Mouse (Mus musculus) liver, embryonic 13.5 days (tissue): Measurements from ENCODE around the gene Ppard. TPM values are rescaled to one million over a fixed set of nuclear protein-coding genes. Genes with fewer than 3 reads are reported as not detected.

Experiments used
- ATAC-seq: fragments of 200-750 bp; cut with Nextera tagmentation; 2 replicates; pipeline ENCODE4 v1.8.0; 2017; ENCODE audit warnings: low read depth, mild to moderate bottlenecking, moderate number of reproducible peaks, moderate library complexity
- DNase-seq: peaks from one replicate; pipeline ENCODE4 v3.0.0; 2022
- H3K27ac ChIP-seq: fragments of 300-500 bp; sonication (generic); 2 replicates; pipeline ENCODE4 v1.5.1; 2015; ENCODE audit warnings: moderate library complexity, mild to moderate bottlenecking, inconsistent platforms
- H3K27me3 ChIP-seq: fragments of 300-500 bp; sonication (generic); 2 replicates; pipeline ENCODE4 v1.6.1; 2015; ENCODE audit warnings: mild to moderate bottlenecking, inconsistent platforms
- H3K36me3 ChIP-seq: fragments of 300-500 bp; sonication (generic); 2 replicates; pipeline ENCODE4 v1.6.1; 2015; ENCODE audit warnings: mild to moderate bottlenecking, inconsistent platforms
- H3K4me1 ChIP-seq: fragments of 300-500 bp; sonication (generic); replicated peaks from 2 replicates; pipeline ENCODE4 v1.6.1; 2015; ENCODE audit warnings: inconsistent platforms
- H3K4me2 ChIP-seq: fragments of 300-500 bp; sonication (generic); 2 replicates; pipeline ENCODE4 v1.6.1; 2015; ENCODE audit warnings: inconsistent platforms, mild to moderate bottlenecking, moderate library complexity
- H3K4me3 ChIP-seq: fragments of 300-500 bp; sonication (generic); replicated peaks from 2 replicates; pipeline ENCODE4 v1.5.1; 2015; ENCODE audit warnings: mild to moderate bottlenecking, inconsistent platforms
- H3K9ac ChIP-seq: fragments of 300-500 bp; sonication (generic); 2 replicates; pipeline ENCODE4 v1.6.1; 2015; ENCODE audit warnings: mild to moderate bottlenecking, inconsistent platforms
- H3K9me3 ChIP-seq: fragments of 300-500 bp; sonication (generic); replicated peaks from 2 replicates; pipeline ENCODE4 v1.6.1; 2016; ENCODE audit warnings: inconsistent platforms
- WGBS: fragments of 180-500 bp; shearing (Covaris S2); methylation state at CpG from one replicate; pipeline ENCODE4 v1.1.7; 2015; ENCODE audit not compliant: insufficient replicate concordance; 5-methylcytosine and 5-hydroxymethylcytosine counted together
- polyA plus RNA-seq: library from polyadenylated mRNA; unstranded; fragments of >200 nt; fragmentation: Nextera tagmentation; extraction: Ambion mirVana; gene quantifications from 2 replicates; pipeline ENCODE4 v1.2.1, GENCODE M21; 2015

Ppard gene
- polyA plus RNA-seq, 1 experiment from 2014 or later: 1.4 TPM

- no peaks in the 10 kb centered on the region for H3K9me3 ChIP-seq
- no peak for DNase-seq
- peak overlapping the region; percentile 5; the same call in 1 of the 2 replicates for H3K27ac ChIP-seq
- no peak overlapping the region for H3K9ac ChIP-seq
- H3K36me3 ChIP-seq: peaks cover 6% of the 10 kb centered on the region; the same call in 1 of the 2 replicates
- WGBS: 58% methylated on average over 3 of the region's 3 CpGs
- H3K4me1 ChIP-seq: peaks cover 68% of the 10 kb centered on the region
- peaks cover 63% of the 10 kb centered on the region for H3K27me3 ChIP-seq
- no peak for ATAC-seq
- no peak overlapping the region for H3K4me3 ChIP-seq
- no peak overlapping the region for H3K4me2 ChIP-seq
These were observed 112.2 kb downstream of the Ppard start for GRCm38 (mm10) chr17:28344670-28345069.

DNA sequence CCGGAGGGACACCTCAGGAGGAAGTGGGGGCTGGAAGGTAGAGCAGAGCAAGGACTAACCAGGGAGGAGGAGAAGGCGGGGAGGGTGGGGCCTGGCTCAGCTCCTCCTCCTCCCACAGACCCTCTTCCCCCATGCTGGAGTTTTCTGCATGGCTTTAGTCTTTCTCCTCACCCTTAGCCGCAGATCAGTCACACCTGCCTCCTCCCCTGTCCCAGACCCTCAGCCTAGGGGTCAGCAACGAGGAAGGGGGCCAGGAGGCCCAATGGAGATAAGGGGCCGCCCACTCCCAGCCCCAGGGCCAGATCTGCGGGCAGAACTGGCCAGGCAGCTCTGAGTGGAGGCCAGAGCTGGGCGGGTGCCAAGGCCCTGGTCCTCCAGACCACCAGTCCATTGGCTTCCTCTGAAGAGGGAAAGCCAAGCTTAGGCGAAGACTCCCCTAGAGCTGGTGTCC is 112.8 kb downstream of the Ppard start:
- ATAC-seq (no peak), DNase-seq (no peak)
- H3K27me3 ChIP-seq: peaks cover 69% of the 10 kb centered on the region
- 16% methylated on average over 8 of the region's 8 CpGs for WGBS
- H3K4me3 ChIP-seq: no peak overlapping the region
- 0 out of 2 replicates have a peak overlapping the region, but pooled peaks have one; percentile 0 for H3K4me2 ChIP-seq
- H3K4me1 ChIP-seq: peaks cover 73% of the 10 kb centered on the region
- H3K36me3 ChIP-seq: no peaks in the 10 kb centered on the region
- H3K27ac ChIP-seq: no peak overlapping the region
- no peaks in the 10 kb centered on the region for H3K9me3 ChIP-seq
- no peak overlapping the region for H3K9ac ChIP-seq

- H3K9ac ChIP-seq: no peak overlapping the region
These were observed 113.4 kb downstream of the Ppard start for GRCm38 (mm10) chr17:28345882-28346281.

GRCm38 (mm10) chr17:28347327-28347726 is 114.8 kb downstream of the Ppard start:
- 66% methylated on average over 10 of the region's 10 CpGs for WGBS
- Histone ChIP-seq H3K4me3 (no peak overlapping the region), H3K27ac (no peak overlapping the region), H3K9ac (no peak overlapping the region), H3K9me3 (no peaks in the 10 kb centered on the region), H3K4me1 (peaks cover 77% of the 10 kb centered on the region), H3K36me3 (no peaks in the 10 kb centered on the region), H3K4me2 (no peak overlapping the region), H3K27me3 (peaks cover 84% of the 10 kb centered on the region)
- no peak for DNase-seq
- no peak for ATAC-seq

More at GRCm38 (mm10) chr17:28345882-28346281, 113.4 kb downstream of the Ppard start:
- Histone ChIP-seq H3K9me3 (no peaks in the 10 kb centered on the region), H3K4me2 (0 out of 2 replicates have a peak overlapping the region, but pooled peaks have one; percentile 0), H3K4me3 (no peak overlapping the region), H3K27me3 (peaks cover 73% of the 10 kb centered on the region), H3K27ac (no peak overlapping the region), H3K4me1 (peaks cover 73% of the 10 kb centered on the region), H3K36me3 (no peaks in the 10 kb centered on the region)
- ATAC-seq (no peak), DNase-seq (no peak)
- WGBS: 15% methylated on average over 10 of the region's 10 CpGs

- Histone ChIP-seq H3K9ac (peak overlapping the region; percentile 76; the same call in 1 of the 2 replicates), H3K27ac (no peak overlapping the region), H3K4me1 (peaks cover 84% of the 10 kb centered on the region), H3K27me3 (peaks cover 85% of the 10 kb centered on the region), H3K36me3 (no peaks in the 10 kb centered on the region), H3K4me2 (peak overlapping the region; percentile 85), H3K9me3 (no peaks in the 10 kb centered on the region), H3K4me3 (no peak overlapping the region)
- DNase-seq (no peak), ATAC-seq (no peak)
- whole genome bisulfite sequencing: 35% methylated on average over 6 of the region's 6 CpGs
These were observed 115.7 kb downstream of the Ppard start for GRCm38 (mm10) chr17:28348211-28348610.

- Histone ChIP-seq H3K9ac (peak overlapping the region; percentile 76), H3K4me3 (peak overlapping the region; percentile 72), H3K27me3 (peaks cover 86% of the 10 kb centered on the region), H3K4me2 (peak overlapping the region; percentile 85), H3K9me3 (no peaks in the 10 kb centered on the region), H3K4me1 (peaks cover 85% of the 10 kb centered on the region), H3K27ac (peak overlapping the region; percentile 79), H3K36me3 (no peaks in the 10 kb centered on the region)
- ATAC-seq (no peak), DNase-seq (no peak)
- WGBS: 25% methylated on average over 13 of the region's 13 CpGs
These were observed 116.9 kb downstream of the Ppard start for GRCm38 (mm10) chr17:28349264-28349880.

DNA sequence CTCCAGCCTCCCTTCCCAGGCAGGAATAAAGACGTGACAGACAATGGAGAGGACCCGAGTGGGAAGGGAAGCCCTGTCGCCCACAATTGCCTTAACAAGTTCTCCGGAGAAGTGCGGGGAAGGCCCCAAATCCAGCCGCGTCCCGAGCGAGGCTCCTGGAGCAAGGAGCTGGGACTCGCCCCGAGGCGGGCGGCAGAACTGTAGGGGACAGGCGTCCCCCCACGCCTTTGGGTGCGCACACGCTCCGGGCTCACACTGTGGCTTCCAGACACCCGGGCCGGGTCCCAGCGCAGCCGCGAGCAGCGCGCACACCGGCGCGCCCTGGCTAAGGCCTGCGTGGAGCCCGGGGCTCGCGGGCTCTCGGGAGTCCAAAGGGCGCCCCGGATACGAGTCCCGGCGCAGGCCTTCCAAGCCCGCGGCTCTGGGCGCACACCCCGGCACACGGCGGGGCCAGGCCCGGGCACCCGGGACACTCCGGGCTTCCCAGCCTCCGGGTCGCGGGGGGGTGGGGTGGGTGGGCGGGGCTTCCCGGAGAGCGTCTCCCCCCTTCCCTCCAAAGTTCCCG is 117.5 kb downstream of the Ppard start:
- DNase-seq: peak; percentile 38
- H3K4me3 ChIP-seq: peak overlapping the region; percentile 72
- peak overlapping the region; percentile 79 for H3K27ac ChIP-seq
- peaks cover 79% of the 10 kb centered on the region for H3K4me1 ChIP-seq
- under 1% methylated on average over 53 of the region's 54 CpGs for WGBS
- peak overlapping the region; percentile 76 for H3K9ac ChIP-seq
- H3K4me2 ChIP-seq: peak overlapping the region; percentile 85
- H3K27me3 ChIP-seq: peaks cover 80% of the 10 kb centered on the region
- H3K9me3 ChIP-seq: no peaks in the 10 kb centered on the region
- peak; percentile 35 for ATAC-seq
- no peaks in the 10 kb centered on the region for H3K36me3 ChIP-seq

- peaks cover 72% of the 10 kb centered on the region for H3K4me1 ChIP-seq
- H3K27me3 ChIP-seq: peaks cover 72% of the 10 kb centered on the region
- H3K4me2 ChIP-seq: peak within 1 kb of the TSS; percentile 85
- peak; percentile 65 for DNase-seq
- H3K27ac ChIP-seq: peak within 1 kb of the TSS; percentile 79
- H3K4me3 ChIP-seq: peak within 1 kb of the TSS; percentile 72
- H3K9me3 ChIP-seq: no peaks in the 10 kb centered on the region
- ATAC-seq: peak; percentile 75
- no peaks in the 10 kb centered on the region for H3K36me3 ChIP-seq
- under 1% methylated on average over 66 of the region's 73 CpGs for WGBS
- H3K9ac ChIP-seq: peak within 1 kb of the TSS; percentile 76
These were observed 118.2 kb downstream of the Ppard start, which contains the start of gene Tead3 for GRCm38 (mm10) chr17:28350466-28351352. TSS of gene Tead3 (minus strand) at chr17:28350817.

Other genes with a start within 250 kb of the Ppard start
- gene Tcp11, start 152.1 kb upstream of the Ppard start, polyA plus RNA-seq: 0.15 and 0.22 TPM in 2 replicates
- gene Scube3, start 90.6 kb upstream of the Ppard start, polyA plus RNA-seq: 0.29 and 0.38 TPM in 2 replicates
- gene Zfp523, start 55.6 kb upstream of the Ppard start, polyA plus RNA-seq: 5.6 and 5.9 TPM in 2 replicates
- 14.6 and 14.8 TPM in 2 replicates for gene Def6, start 24.9 kb upstream of the Ppard start, polyA plus RNA-seq
- gene Fance, start 80.8 kb downstream of the Ppard start, polyA plus RNA-seq: 11.3 and 13.5 TPM in 2 replicates
- 372 and 464 TPM in 2 replicates for gene Rpl10a, start 95.8 kb downstream of the Ppard start, polyA plus RNA-seq
- 0.76 and 0.96 TPM in 2 replicates for gene Tead3, start 118.1 kb downstream of the Ppard start, polyA plus RNA-seq
- gene Tulp1, start 132.5 kb downstream of the Ppard start, polyA plus RNA-seq: 0.52 and 1.3 TPM in 2 replicates